ENCODE assay signal across 8 mouse cellular contexts in genomic region chr6:50536461-50536892, GRCm38 (mm10). TPM values are rescaled to one million over a fixed set of nuclear protein-coding genes. Genes with fewer than 3 reads are reported as not detected.
A peak's percentile ranks its signal among the peaks of the same experiment; 100 is the strongest.
DNase-seq lines count a peak whose midpoint lies in the region; ATAC-seq and TF ChIP-seq lines count a peak whose summit lies in the region.

No protein-coding gene starts in this region.

- ATAC-seq in forebrain, embryonic 15.5 days (replicated peaks), result peak; percentile 90
- peak; percentile 70 for ATAC-seq in lung, embryonic 16.5 days (ENCODE audit: low read depth)

- H3K4me3 ChIP-seq in forebrain, embryonic 15.5 days, result no peak overlapping the region
- H3K4me3 ChIP-seq in layer of hippocampus, adult 2 months, result no peak overlapping the region
- H3K4me3 ChIP-seq in lung, embryonic 16.5 days (ENCODE audit: low read length), result no peak overlapping the region

- H3K4me1 ChIP-seq in forebrain, embryonic 15.5 days, result no peaks in the 10 kb centered on the region
- H3K4me1 ChIP-seq in lung, embryonic 16.5 days (replicated peaks; ENCODE audit: control insufficient read depth, insufficient read depth, low read length), result no peaks in the 10 kb centered on the region

- 13% methylated on average over 7 of the region's 7 CpGs for WGBS in forebrain, embryonic 15.5 days
- WGBS in lung, embryonic 16.5 days, result 8% methylated on average over 7 of the region's 7 CpGs

- H3K27ac ChIP-seq in forebrain, embryonic 15.5 days (replicated peaks), result no peak overlapping the region
- no peak overlapping the region for H3K27ac ChIP-seq in layer of hippocampus, adult 2 months
- no peak overlapping the region for H3K27ac ChIP-seq in lung, embryonic 16.5 days (ENCODE audit: low read length)

- H3K27me3 ChIP-seq in forebrain, embryonic 15.5 days, result no peaks in the 10 kb centered on the region
- no peaks in the 10 kb centered on the region for H3K27me3 ChIP-seq in lung, embryonic 16.5 days (ENCODE audit: control insufficient read depth, insufficient read depth, low read depth, low read length)

- no peaks in the 10 kb centered on the region for H3K9me3 ChIP-seq in forebrain, embryonic 15.5 days
- no peaks in the 10 kb centered on the region for H3K9me3 ChIP-seq in lung, embryonic 16.5 days (ENCODE audit: control insufficient read depth, low read length)

- peak; percentile 91 for TF ChIP-seq CTCF in layer of hippocampus, adult 2 months (conservative IDR thresholded peaks at IDR 0.05)

- no peak overlapping the region for H3K4me2 ChIP-seq in forebrain, embryonic 15.5 days (replicated peaks)
- no peak overlapping the region for H3K4me2 ChIP-seq in lung, embryonic 16.5 days (ENCODE audit: low read depth, low read length)

- H3K9ac ChIP-seq in forebrain, embryonic 15.5 days (replicated peaks), result no peak overlapping the region
- no peak overlapping the region for H3K9ac ChIP-seq in lung, embryonic 16.5 days (ENCODE audit: low read length)

- no peaks in the 10 kb centered on the region for H3K36me3 ChIP-seq in forebrain, embryonic 15.5 days
- H3K36me3 ChIP-seq in lung, embryonic 16.5 days (ENCODE audit: control insufficient read depth, insufficient read depth, low read length), result no peaks in the 10 kb centered on the region

- intact Hi-C loops in heart, postnatal 36 days (cut with DNase I), result loop anchor here (1.0 to 10.0 kb wide), 5 partner anchors 224 to 1014 kb away; partner anchors contain the start of gene Mpp6

- peak; percentile 90 for DNase-seq in ES-CJ7 (ENCODE audit: low read depth, low spot score)
- peak; percentile 54 for DNase-seq in cerebellum, adult 11 months
- peak; percentile 75 to 76 for DNase-seq in heart, postnatal 36 days
- peak; percentile 53 to 80 for DNase-seq in layer of hippocampus, adult 2 months (ENCODE audit: low spot score in 2 of 2)
- peak; percentile 62 for DNase-seq in ovary, adult 18-20 months (ENCODE audit: low spot score)
- DNase-seq in thymus, postnatal 0 days (ENCODE audit: low spot score), result peak; percentile 87

RNA-seq across cellular contexts. Expression of gene Cycs, which starts 29.9 kb away (rescaled TPM):
- polyA plus RNA-seq in forebrain, embryonic 15.5 days (2015; fragmentation: Nextera tagmentation; extraction: Ambion mirVana), result 64.2 and 64.4 TPM in 2 replicates
- 100 to 1,000 TPM; 168 to 176 TPM for total RNA-seq in heart, postnatal 36 days (2021)
- 10 to 100 TPM; 44.7 to 46.1 TPM for total RNA-seq in layer of hippocampus, adult 2 months (2021)
- 50.9 and 53.7 TPM in 2 replicates for polyA plus RNA-seq in lung, embryonic 16.5 days (2015; fragmentation: Nextera tagmentation; extraction: Ambion mirVana)
- polyA plus RNA-seq in thymus, postnatal 0 days (2015; fragmentation: Nextera tagmentation; extraction: Ambion mirVana), result 73.5 and 77.6 TPM in 2 replicates

RNA-seq across cellular contexts. Expression of gene 4921507P07Rik, which starts 60.0 kb away (rescaled TPM):
- 0.95 and 1.3 TPM in 2 replicates for polyA plus RNA-seq in forebrain, embryonic 15.5 days (2015; fragmentation: Nextera tagmentation; extraction: Ambion mirVana)
- under 1 TPM; 0.27 to 0.36 TPM for total RNA-seq in heart, postnatal 36 days (2021)
- total RNA-seq in layer of hippocampus, adult 2 months (2021), result under 1 TPM; 0.26 to 0.34 TPM
- polyA plus RNA-seq in lung, embryonic 16.5 days (2015; fragmentation: Nextera tagmentation; extraction: Ambion mirVana), result 0.40 and 0.64 TPM in 2 replicates
- 0.20 and 0.39 TPM in 2 replicates for polyA plus RNA-seq in thymus, postnatal 0 days (2015; fragmentation: Nextera tagmentation; extraction: Ambion mirVana)
